Mouse (Mus musculus) bone marrow macrophage, adult 2 months (primary cell): ENCODE results near the gene Rad52.

Source experiments
- CTCF ChIP-seq: IDR thresholded peaks from 2 replicates; pipeline ENCODE4 v1.5.1; 2012; ENCODE audit warnings: low read depth, mild to moderate bottlenecking, low read length, moderate library complexity
- POLR2A ChIP-seq: IDR thresholded peaks from 2 replicates; pipeline ENCODE4 v1.6.1; 2012; ENCODE audit warnings: mild to moderate bottlenecking, low read depth, low read length, borderline replicate concordance

GRCm38 (mm10) chr6:119922136-119922535 is 19.6 kb downstream of the Rad52 start:
- no peak for TF ChIP-seq POLR2A
- TF ChIP-seq CTCF, result no peak
